Mouse (Mus musculus) neural tube, embryonic 15.5 days (tissue): ENCODE results near the gene 4930404N11Rik. TPM values are rescaled to one million over a fixed set of nuclear protein-coding genes. Genes with fewer than 3 reads are reported as not detected.
A peak's percentile ranks its signal among the peaks of the same experiment; 100 is the strongest.

Experiments used
- ATAC-seq: fragments of 200-750 bp; cut with Nextera tagmentation; 2 replicates; pipeline ENCODE4 v1.8.0; 2017; ENCODE audit warnings: mild to moderate bottlenecking, moderate TSS enrichment, moderate library complexity; ENCODE audit not compliant: low FRiP score
- H3K27ac ChIP-seq: fragments of 300-500 bp; sonication (generic); replicated peaks from 2 replicates; pipeline ENCODE4 v1.5.1; 2015; ENCODE audit warnings: mild to moderate bottlenecking, inconsistent platforms
- H3K27me3 ChIP-seq: fragments of 300-500 bp; sonication (generic); replicated peaks from 2 replicates; pipeline ENCODE4 v1.6.1; 2015; ENCODE audit warnings: inconsistent platforms
- H3K36me3 ChIP-seq: fragments of 300-500 bp; sonication (generic); 2 replicates; pipeline ENCODE4 v1.6.1; 2015; ENCODE audit warnings: inconsistent platforms
- H3K4me1 ChIP-seq: fragments of 300-500 bp; sonication (generic); 2 replicates; pipeline ENCODE4 v1.6.1; 2015; ENCODE audit warnings: inconsistent platforms
- H3K4me2 ChIP-seq: fragments of 300-500 bp; sonication (generic); 2 replicates; pipeline ENCODE4 v1.6.1; 2015; ENCODE audit warnings: inconsistent platforms, mild to moderate bottlenecking, moderate library complexity
- H3K4me3 ChIP-seq: fragments of 300-500 bp; sonication (generic); replicated peaks from 2 replicates; pipeline ENCODE4 v1.5.1; 2015; ENCODE audit warnings: mild to moderate bottlenecking, inconsistent platforms
- H3K9ac ChIP-seq: fragments of 300-500 bp; sonication (generic); replicated peaks from 2 replicates; pipeline ENCODE4 v1.6.1; 2015; ENCODE audit warnings: mild to moderate bottlenecking, inconsistent platforms
- H3K9me3 ChIP-seq: fragments of 300-500 bp; sonication (generic); replicated peaks from 2 replicates; pipeline ENCODE4 v1.6.1; 2016; ENCODE audit warnings: inconsistent platforms
- WGBS: fragments of 180-500 bp; shearing (Covaris S2); methylation state at CpG from one replicate; pipeline ENCODE4 v1.1.7; 2015; ENCODE audit warnings: mixed read lengths; 5-methylcytosine and 5-hydroxymethylcytosine counted together
- polyA plus RNA-seq: library from polyadenylated mRNA; unstranded; fragments of >200 nt; fragmentation: Nextera tagmentation; extraction: Ambion mirVana; gene quantifications from 2 replicates; pipeline ENCODE4 v1.2.1, GENCODE M21; 2015

Gene 4930404N11Rik
- polyA plus RNA-seq, 1 experiment from 2014 or later, result 1.5 TPM

DNA sequence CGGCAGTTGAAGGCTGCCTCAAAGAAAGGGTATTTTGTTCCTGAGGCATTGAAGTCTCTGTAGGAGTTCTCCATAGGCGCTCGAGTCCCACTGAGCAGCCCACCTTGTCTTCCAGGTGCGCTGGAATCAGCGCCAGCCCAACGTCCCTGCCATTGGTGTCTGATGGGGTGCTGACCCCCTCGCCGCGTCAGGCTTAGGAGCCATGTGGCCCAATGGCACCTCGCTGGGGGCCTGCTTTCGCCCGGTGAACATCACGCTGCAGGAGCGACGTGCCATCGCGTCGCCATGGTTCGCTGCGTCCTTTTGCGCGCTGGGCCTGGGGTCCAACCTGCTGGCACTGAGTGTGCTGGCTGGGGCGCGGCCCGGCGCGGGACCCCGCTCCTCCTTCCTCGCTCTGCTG is 33.3 kb downstream of the 4930404N11Rik start:
- 22% methylated on average over 29 of the region's 29 CpGs for WGBS
- peak overlapping the region; percentile 7; the same call in 1 of the 2 replicates for H3K4me2 ChIP-seq

DNA sequence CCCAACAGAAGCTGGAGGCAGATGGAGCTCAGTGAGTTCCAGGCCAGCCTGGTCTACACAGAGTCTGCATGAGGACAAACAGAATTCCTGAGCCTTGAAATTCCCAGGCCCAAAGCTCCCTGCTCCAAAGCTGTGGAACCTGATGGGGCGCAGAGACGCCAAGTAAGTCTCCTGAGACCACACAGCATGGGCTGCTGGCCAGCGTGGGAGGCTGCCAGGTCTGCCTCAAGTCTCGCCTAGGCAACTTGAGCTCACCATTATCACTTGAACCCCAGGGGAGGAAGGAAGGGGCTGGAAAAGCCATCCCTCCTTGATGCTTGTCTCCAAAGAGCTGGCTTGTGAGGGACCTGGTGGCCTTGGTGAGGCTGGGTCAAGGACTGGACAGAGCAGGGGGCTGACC is 35.6 kb downstream of the 4930404N11Rik start:
- Histone ChIP-seq H3K9me3 (no peaks in the 10 kb centered on the region), H3K9ac (no peak overlapping the region), H3K4me2 (peak overlapping the region; percentile 15; the same call in 1 of the 2 replicates), H3K27me3 (peaks cover 34% of the 10 kb centered on the region), H3K27ac (no peak overlapping the region), H3K36me3 (peaks cover 26% of the 10 kb centered on the region), H3K4me1 (peaks cover 8% of the 10 kb centered on the region; the same call in 1 of the 2 replicates), H3K4me3 (no peak overlapping the region)
- ATAC-seq, result no peak
- 63% methylated on average over 4 of the region's 4 CpGs for WGBS

More for the DNA sequence above, 33.3 kb downstream of the 4930404N11Rik start:
- Histone ChIP-seq H3K4me3 (no peak overlapping the region), H3K4me1 (peaks cover 8% of the 10 kb centered on the region; the same call in 1 of the 2 replicates), H3K9me3 (no peaks in the 10 kb centered on the region), H3K36me3 (peaks cover 4% of the 10 kb centered on the region), H3K27ac (no peak overlapping the region), H3K27me3 (peaks cover 38% of the 10 kb centered on the region), H3K9ac (no peak overlapping the region)
- no peak for ATAC-seq

DNA sequence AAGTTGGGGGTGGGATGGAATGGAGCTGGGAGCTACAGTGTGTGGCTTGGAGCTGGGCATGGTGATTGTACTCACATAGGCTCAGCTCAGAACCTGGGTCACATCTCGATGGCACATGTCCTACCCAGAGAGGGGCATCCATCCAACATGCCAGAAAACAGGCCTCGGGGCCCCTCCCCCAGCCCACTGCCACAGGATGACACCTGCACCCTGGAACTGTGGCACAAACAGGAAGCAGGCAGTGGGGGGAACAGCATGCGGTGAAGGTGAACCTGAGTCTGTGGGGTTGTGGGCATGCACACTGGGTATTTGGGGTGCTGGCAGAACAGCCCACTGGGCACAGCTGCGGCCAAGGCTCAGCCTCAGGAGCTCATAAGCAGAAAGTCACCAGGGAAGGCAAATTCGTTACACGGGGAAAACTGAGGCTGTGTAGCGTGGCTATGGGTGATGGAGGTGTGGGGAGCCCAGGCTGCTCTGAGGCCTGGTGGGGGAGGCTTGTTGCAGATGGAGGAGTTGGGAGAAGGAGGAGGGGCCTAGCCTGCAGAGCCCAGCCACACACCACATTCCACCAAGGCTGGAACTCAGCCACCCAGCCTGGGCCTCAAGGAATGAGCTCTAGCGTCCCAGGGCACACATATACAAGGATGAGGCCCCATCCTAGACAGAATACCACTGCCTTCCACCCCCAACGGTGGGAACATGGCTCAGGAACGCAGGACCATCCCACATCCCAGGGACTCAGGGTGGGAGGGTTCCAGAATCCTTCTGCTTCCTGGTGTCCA is 36.2 kb downstream of the 4930404N11Rik start:
- Histone ChIP-seq H3K4me1 (peaks cover 8% of the 10 kb centered on the region; the same call in 1 of the 2 replicates), H3K27me3 (peaks cover 28% of the 10 kb centered on the region), H3K9me3 (no peaks in the 10 kb centered on the region), H3K27ac (no peak overlapping the region), H3K36me3 (peaks cover 33% of the 10 kb centered on the region), H3K4me2 (peak overlapping the region; percentile 15; the same call in 1 of the 2 replicates), H3K9ac (no peak overlapping the region), H3K4me3 (no peak overlapping the region; the same call in 1 of the 2 replicates)
- no peak for ATAC-seq
- 73% methylated on average over 10 of the region's 10 CpGs for WGBS

DNA sequence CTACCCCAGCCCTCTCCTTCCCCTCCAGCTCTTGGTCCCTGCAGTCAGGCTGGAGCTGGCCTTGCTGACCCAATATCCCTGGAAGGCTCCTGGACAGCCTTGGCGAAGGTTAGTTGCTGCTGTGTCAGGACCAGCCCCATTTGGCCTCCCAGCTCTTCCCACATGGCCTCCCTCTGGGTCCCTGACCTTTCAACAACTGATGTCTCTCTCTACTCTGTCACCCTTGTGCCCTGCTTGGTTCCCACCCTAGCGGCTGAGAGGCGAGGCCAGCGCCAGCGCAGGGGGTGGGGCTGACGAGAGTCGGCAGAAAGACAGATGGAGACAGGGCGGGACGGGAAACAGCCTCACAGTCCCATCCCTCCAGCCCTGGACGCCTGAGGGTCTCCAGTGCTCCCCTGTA is 37.2 kb downstream of the 4930404N11Rik start, which contains the start of gene Tbxa2r:
Tbxa2r (plus strand) TSS at position 346 of the 400 bp plus-strand sequence.
- peaks cover 43% of the 10 kb centered on the region for H3K36me3 ChIP-seq
- 0 out of 2 replicates have a peak within 1 kb of the TSS, but pooled peaks have one; percentile 0 for H3K27ac ChIP-seq
- H3K9ac ChIP-seq, result no peak within 1 kb of the TSS
- WGBS, result 14% methylated on average over 10 of the region's 10 CpGs
- no peak within 1 kb of the TSS; the same call in 1 of the 2 replicates for H3K4me3 ChIP-seq
- ATAC-seq, result no peak
- H3K27me3 ChIP-seq, result peaks cover 23% of the 10 kb centered on the region
- H3K9me3 ChIP-seq, result no peaks in the 10 kb centered on the region
- peak within 1 kb of the TSS; percentile 15; the same call in 1 of the 2 replicates for H3K4me2 ChIP-seq
- H3K4me1 ChIP-seq, result peaks cover 8% of the 10 kb centered on the region; the same call in 1 of the 2 replicates

DNA sequence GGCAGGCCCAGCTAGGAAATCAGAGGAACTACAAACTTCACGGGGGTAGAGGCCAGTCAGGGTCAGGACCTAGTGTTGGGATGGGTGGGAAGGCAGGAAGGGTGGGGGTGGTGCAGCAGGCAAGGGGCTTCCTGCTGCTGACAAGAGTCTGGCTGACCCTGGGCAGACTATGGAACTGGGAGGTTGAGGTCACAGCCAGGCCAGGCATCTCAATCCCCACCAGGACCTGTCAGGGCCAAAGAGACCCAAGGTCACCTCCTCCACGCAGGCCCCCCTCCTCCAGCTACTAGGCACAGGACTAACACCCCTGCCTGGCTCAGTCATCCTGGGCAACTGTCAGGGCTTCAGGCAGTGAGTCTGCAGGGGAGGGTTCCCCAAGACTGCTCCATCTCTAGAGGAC is 37.7 kb downstream of the 4930404N11Rik start:
- H3K9ac ChIP-seq, result no peak overlapping the region
- H3K4me3 ChIP-seq, result no peak overlapping the region
- whole genome bisulfite sequencing, result 57% methylated on average over 2 of the region's 2 CpGs
- 0 out of 2 replicates have a peak overlapping the region, but pooled peaks have one; percentile 0 for H3K27ac ChIP-seq
- peaks cover 8% of the 10 kb centered on the region; the same call in 1 of the 2 replicates for H3K4me1 ChIP-seq
- peaks cover 47% of the 10 kb centered on the region for H3K36me3 ChIP-seq
- H3K27me3 ChIP-seq, result peaks cover 20% of the 10 kb centered on the region
- peak overlapping the region; percentile 15; the same call in 1 of the 2 replicates for H3K4me2 ChIP-seq
- ATAC-seq, result no peak
- H3K9me3 ChIP-seq, result no peaks in the 10 kb centered on the region

DNA sequence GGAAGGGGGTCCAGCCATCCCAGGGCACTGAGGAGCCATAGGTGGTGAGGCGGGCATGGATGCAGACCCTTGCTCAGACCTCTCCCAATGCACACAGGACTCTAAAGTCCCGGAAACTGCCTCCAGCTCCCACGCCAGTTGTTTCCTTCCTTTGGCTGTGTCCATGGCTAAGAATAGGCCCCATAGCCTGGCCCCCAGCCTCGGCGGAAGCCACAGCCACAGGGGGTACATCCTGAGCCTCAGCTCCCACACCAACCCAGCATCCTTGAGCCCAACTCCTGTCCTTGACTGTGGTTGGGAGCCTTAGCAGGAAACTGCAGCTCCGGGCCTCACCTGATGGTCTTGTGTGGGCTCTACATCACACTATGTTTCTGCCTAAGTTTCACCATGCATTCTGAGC is 38.8 kb downstream of the 4930404N11Rik start:
- H3K9ac ChIP-seq, result no peak overlapping the region
- 82% methylated on average over 6 of the region's 6 CpGs for WGBS
- H3K4me2 ChIP-seq, result no peak overlapping the region
- peaks cover 12% of the 10 kb centered on the region for H3K4me1 ChIP-seq
- H3K9me3 ChIP-seq, result no peaks in the 10 kb centered on the region
- peaks cover 54% of the 10 kb centered on the region for H3K36me3 ChIP-seq
- no peak for ATAC-seq
- H3K27me3 ChIP-seq, result peaks cover 9% of the 10 kb centered on the region
- H3K4me3 ChIP-seq, result no peak overlapping the region
- 0 out of 2 replicates have a peak overlapping the region, but pooled peaks have one; percentile 28 for H3K27ac ChIP-seq

DNA sequence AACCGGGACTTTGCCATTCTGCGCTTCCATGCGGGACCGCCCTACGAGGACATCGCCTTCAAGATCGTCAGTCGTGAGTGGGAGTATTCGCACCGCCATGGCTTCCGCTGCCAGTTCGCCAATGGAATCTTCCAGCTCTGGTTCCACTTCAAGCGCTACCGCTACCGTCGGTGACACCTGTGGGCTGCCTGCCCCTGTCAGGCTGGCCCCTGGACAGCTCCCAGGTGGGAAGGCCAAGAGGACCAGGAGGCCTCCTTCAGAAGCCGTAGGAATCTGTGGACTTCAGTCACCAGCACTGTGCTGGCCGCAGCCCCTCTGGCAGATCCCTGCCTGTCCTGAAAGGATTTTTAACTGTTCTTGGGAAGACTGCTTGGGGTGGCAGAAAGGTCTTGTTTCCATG is 39.8 kb downstream of the 4930404N11Rik start:
- peaks cover 17% of the 10 kb centered on the region for H3K4me1 ChIP-seq
- 94% methylated on average over 18 of the region's 18 CpGs for WGBS
- no peak overlapping the region for H3K9ac ChIP-seq
- peaks cover 54% of the 10 kb centered on the region for H3K36me3 ChIP-seq
- no peaks in the 10 kb centered on the region for H3K9me3 ChIP-seq
- no peak overlapping the region for H3K27ac ChIP-seq
- H3K27me3 ChIP-seq, result peaks cover 5% of the 10 kb centered on the region; the same call in 1 of the 2 replicates
- no peak overlapping the region for H3K4me2 ChIP-seq
- ATAC-seq, result no peak
- no peak overlapping the region for H3K4me3 ChIP-seq

DNA sequence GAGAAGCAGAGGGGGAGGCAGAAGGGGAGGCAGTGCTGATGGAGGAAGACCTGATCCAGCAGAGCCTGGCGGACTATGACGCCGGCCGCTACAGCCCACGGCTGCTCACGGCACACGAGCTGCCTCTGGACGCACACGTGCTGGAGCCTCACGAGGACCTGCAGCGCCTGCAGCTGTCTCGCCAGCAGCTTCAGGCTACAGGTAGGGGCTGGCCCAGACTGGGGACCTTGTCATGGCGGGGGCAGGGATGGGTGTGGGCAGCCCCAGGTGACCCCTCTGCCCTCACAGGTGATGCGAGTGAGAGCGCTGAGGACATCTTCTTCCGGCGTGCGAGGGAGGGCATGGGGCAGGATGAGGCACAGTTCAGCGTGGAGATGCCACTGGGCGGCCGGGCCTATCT is 40.4 kb downstream of the 4930404N11Rik start:
- Histone ChIP-seq H3K27ac (no peak overlapping the region), H3K4me2 (no peak overlapping the region), H3K9me3 (no peaks in the 10 kb centered on the region), H3K9ac (no peak overlapping the region), H3K36me3 (peaks cover 54% of the 10 kb centered on the region), H3K4me1 (peaks cover 17% of the 10 kb centered on the region), H3K4me3 (no peak overlapping the region), H3K27me3 (no peaks in the 10 kb centered on the region)
- WGBS, result 93% methylated on average over 21 of the region's 21 CpGs
- ATAC-seq, result no peak

DNA sequence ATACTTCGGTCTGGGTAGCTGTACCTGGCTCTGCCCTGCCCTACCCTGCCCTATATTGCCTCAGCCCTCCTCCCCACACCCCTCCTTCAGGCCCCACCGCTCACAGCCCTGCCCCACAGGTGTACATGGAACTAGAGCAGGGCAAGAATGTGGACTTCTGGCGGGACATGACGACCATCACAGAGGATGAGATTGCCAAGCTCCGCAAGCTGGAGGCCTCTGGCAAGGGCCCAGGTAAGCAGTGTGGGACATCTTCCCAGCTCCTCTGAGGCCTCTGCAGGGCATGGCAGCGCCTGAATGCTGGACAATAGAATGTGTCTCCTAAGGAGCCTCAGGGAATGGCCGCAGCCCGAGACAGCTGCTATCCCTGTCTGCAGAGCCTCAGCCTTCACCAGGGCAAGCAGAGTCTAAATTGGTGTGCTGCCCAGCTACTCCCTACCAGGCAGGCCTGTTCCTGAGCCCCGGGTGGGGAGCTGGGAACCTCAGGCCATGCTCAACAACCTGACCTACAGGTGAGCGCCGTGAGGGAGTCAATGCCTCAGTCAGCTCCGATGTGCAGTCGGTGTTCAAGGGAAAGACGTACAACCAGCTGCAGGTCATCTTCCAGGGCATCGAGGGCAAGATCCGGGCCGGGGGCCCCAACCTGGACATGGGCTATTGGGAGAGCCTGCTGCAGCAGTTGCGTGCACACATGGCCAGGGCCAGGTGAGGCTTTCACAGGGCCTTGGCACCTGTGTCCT is 41.7 kb downstream of the 4930404N11Rik start:
- no peak overlapping the region for H3K9ac ChIP-seq
- ATAC-seq, result no peak
- H3K36me3 ChIP-seq, result peaks cover 55% of the 10 kb centered on the region
- peaks cover 28% of the 10 kb centered on the region for H3K4me1 ChIP-seq
- H3K4me2 ChIP-seq, result no peak overlapping the region
- no peak overlapping the region for H3K27ac ChIP-seq
- no peak overlapping the region for H3K4me3 ChIP-seq
- no peaks in the 10 kb centered on the region for H3K27me3 ChIP-seq
- WGBS, result 95% methylated on average over 18 of the region's 18 CpGs
- no peaks in the 10 kb centered on the region for H3K9me3 ChIP-seq

DNA sequence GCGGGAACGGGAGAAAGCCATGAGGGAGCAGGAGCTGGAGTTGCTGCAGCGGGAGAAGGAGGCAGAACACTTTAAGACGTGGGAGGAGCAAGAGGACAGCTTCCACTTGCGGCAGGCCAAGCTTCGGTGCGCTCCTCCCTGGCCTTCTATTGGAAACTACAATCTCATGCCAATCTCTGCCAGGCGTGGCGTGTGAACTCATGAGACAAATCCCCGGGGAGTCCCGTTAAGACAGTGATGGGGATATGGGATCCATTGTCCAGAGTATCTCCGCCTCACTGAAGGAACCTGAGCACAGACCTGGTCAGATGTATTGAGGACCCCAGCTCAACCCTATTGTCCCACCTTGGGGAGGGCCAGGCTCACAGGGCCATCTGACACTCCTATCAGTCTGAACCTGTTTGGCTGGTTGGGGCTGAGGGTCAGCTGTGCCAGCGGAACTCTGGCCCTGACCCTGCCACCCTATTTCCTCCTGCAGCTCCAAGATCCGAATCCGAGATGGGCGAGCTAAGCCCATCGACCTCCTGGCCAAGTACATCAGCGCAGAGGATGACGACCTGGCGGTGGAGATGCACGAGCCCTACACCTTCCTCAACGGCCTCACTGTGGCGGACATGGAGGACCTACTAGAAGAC is 42.4 kb downstream of the 4930404N11Rik start:
- no peak for ATAC-seq
- Histone ChIP-seq H3K4me2 (no peak overlapping the region), H3K4me3 (no peak overlapping the region), H3K9me3 (no peaks in the 10 kb centered on the region), H3K27me3 (no peaks in the 10 kb centered on the region), H3K9ac (no peak overlapping the region), H3K27ac (no peak overlapping the region), H3K4me1 (peaks cover 33% of the 10 kb centered on the region), H3K36me3 (peaks cover 62% of the 10 kb centered on the region)
- WGBS, result 96% methylated on average over 23 of the region's 23 CpGs

DNA sequence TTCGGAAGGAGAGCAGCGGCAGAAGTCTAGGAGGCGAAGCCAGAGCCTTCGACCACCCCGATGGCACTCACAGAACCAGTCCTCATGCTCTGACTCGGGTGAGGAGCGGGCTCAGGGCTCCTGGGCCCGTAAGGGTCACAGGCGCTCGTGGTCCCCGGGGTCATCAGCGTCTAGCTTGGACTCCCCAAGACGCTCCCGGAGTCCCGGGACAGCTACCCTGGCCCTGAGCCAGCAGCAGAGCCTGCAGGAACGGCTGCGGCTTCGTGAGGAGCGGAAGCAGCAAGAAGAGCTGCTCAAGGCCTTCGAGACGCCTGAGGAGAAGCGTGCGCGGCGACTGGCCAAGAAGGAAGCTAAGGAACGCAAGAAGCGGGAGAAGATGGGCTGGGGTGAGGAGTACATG is 43.2 kb downstream of the 4930404N11Rik start:
- Histone ChIP-seq H3K27ac (no peak overlapping the region), H3K36me3 (peaks cover 68% of the 10 kb centered on the region), H3K9ac (no peak overlapping the region), H3K4me2 (peak overlapping the region; percentile 75; the same call in 1 of the 2 replicates), H3K4me3 (peak overlapping the region; percentile 98; the same call in 1 of the 2 replicates), H3K4me1 (peaks cover 33% of the 10 kb centered on the region), H3K9me3 (no peaks in the 10 kb centered on the region), H3K27me3 (no peaks in the 10 kb centered on the region)
- WGBS, result 96% methylated on average over 27 of the region's 27 CpGs
- no peak for ATAC-seq
